Mouse (Mus musculus) spleen, adult 2 months (tissue): ENCODE measurements around the gene Glb1. TPM values are rescaled to one million over a fixed set of nuclear protein-coding genes. Genes with fewer than 3 reads are reported as not detected.

Experiments
- DNase-seq, 2 experiments: peaks; one replicate each; pipeline versions ENCODE4 v3.0.0 to v3.0.0-alpha.2; 2012 to 2021; ENCODE audit warnings: low spot score in 2 of 2, low read depth in 1 of 2
- H3K27ac ChIP-seq: fragments of 200-500 bp; 2 replicates; pipeline ENCODE4 v1.5.1; 2012; ENCODE audit warnings: low read length, inconsistent platforms; ENCODE audit not compliant: insufficient read depth
- H3K27me3 ChIP-seq: fragments of 200-500 bp; 2 replicates; pipeline ENCODE4 v1.6.1; 2012; ENCODE audit warnings: mild to moderate bottlenecking, moderate library complexity, low read length, inconsistent platforms; ENCODE audit not compliant: control insufficient read depth, insufficient read depth
- H3K36me3 ChIP-seq: fragments of 200-500 bp; 2 replicates; pipeline ENCODE4 v1.6.1; 2012; ENCODE audit warnings: mild to moderate bottlenecking, low read length, inconsistent platforms; ENCODE audit not compliant: control insufficient read depth, insufficient read depth
- H3K4me1 ChIP-seq: fragments of 200-500 bp; 2 replicates; pipeline ENCODE4 v1.6.1; 2011; ENCODE audit warnings: inconsistent platforms; ENCODE audit not compliant: control insufficient read depth, insufficient read depth, insufficient read length
- H3K4me3 ChIP-seq: fragments of 200-500 bp; 2 replicates; pipeline ENCODE4 v1.5.1; 2011; ENCODE audit warnings: mild to moderate bottlenecking, inconsistent platforms; ENCODE audit not compliant: insufficient read depth, insufficient read length; ENCODE audit errors: extremely low read depth
- CTCF ChIP-seq: fragments of 200-500 bp; IDR thresholded peaks from 2 replicates; pipeline ENCODE4 v1.5.1; 2011; ENCODE audit warnings: mild to moderate bottlenecking, inconsistent platforms; ENCODE audit not compliant: insufficient read depth, insufficient read length, insufficient replicate concordance; ENCODE audit errors: extremely low read depth
- POLR2A ChIP-seq: fragments of 200-500 bp; IDR thresholded peaks from 2 replicates; pipeline ENCODE4 v1.6.1; 2011; ENCODE audit warnings: low read depth, low read length, inconsistent platforms
- WGBS: fragments of 180-500 bp; shearing (Covaris S2); methylation state at CpG from one replicate; pipeline ENCODE4 v1.1.7; 2018; 5-methylcytosine and 5-hydroxymethylcytosine counted together
- polyA plus RNA-seq: library from polyadenylated mRNA; depleted of rRNA; stranded (reverse); fragments of >200 nt; gene quantifications from 2 replicates; pipeline ENCODE4 v1.2.3, GENCODE M21; 2012

The Glb1 gene
- polyA plus RNA-seq, 1 experiment = 21.8 TPM

- H3K36me3 ChIP-seq = peaks cover 12% of the 10 kb centered on the region
- H3K27ac ChIP-seq = no peak overlapping the region
- 92% methylated on average over 5 of the region's 5 CpGs for WGBS
- H3K27me3 ChIP-seq = no peaks in the 10 kb centered on the region
- TF ChIP-seq POLR2A (no peak), CTCF (no peak)
- DNase-seq = no peak
- no peak overlapping the region for H3K4me3 ChIP-seq
- H3K4me1 ChIP-seq = peaks cover 2% of the 10 kb centered on the region; the same call in 1 of the 2 replicates
Measured at GRCm38 (mm10) chr9:114425576-114425975, 24.7 kb downstream of the Glb1 start.

DNA sequence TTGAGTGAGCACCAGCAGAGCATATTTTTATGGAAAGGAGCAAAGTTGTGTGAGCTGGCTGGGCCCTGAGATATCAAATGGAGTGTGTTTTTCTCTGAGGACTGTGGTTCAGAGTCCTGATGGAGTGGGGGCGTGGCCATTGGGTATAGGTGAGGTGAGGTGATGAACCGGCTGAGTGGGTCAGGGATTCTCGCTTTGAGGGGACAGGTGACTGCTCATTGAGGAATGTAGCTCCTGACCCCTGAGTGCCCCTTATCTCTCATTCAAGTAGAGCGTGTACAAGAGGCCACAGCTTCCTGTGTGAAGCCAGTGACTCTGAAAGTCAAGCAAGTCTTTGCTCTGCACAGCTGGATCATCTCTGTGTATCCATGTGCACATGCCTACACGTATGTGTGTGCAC, 25.3 kb downstream of the Glb1 start:
- Histone ChIP-seq H3K4me1 (peaks cover 2% of the 10 kb centered on the region; the same call in 1 of the 2 replicates), H3K4me3 (no peak overlapping the region), H3K27ac (no peak overlapping the region), H3K27me3 (no peaks in the 10 kb centered on the region), H3K36me3 (peaks cover 12% of the 10 kb centered on the region)
- 89% methylated on average over 5 of the region's 5 CpGs for WGBS
- TF ChIP-seq POLR2A (no peak), CTCF (no peak)
- DNase-seq = no peak

DNA sequence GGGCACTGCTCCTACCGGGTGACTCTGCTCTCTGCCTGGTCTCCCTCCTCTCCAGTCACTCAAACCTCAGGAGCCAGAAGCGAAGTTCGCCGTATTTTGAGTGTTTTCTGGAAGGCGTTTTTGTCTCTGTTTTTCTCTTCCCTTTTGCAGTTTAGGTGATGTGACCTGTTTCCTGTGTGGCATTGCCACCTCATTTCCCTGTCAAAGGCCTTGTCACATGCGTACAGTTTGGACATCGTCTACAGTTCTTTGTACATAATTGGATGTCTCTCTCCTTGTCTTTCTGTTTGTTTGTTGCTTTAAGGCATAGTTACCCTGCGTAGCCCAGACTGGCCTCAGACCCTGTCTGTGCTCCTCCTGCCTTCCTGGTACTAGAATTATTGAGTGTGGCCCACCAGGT, 26.5 kb downstream of the Glb1 start:
- Histone ChIP-seq H3K27ac (no peak overlapping the region), H3K36me3 (peaks cover 12% of the 10 kb centered on the region), H3K27me3 (no peaks in the 10 kb centered on the region), H3K4me1 (peaks cover 2% of the 10 kb centered on the region; the same call in 1 of the 2 replicates), H3K4me3 (no peak overlapping the region)
- WGBS = 70% methylated on average over 8 of the region's 8 CpGs
- DNase-seq = no peak
- no peak for TF ChIP-seq CTCF
- no peak for TF ChIP-seq POLR2A

GRCm38 (mm10) chr9:114428103-114428834, 27.4 kb downstream of the Glb1 start:
- Histone ChIP-seq H3K27me3 (no peaks in the 10 kb centered on the region), H3K36me3 (peaks cover 12% of the 10 kb centered on the region), H3K27ac (no peak overlapping the region), H3K4me1 (peaks cover 2% of the 10 kb centered on the region; the same call in 1 of the 2 replicates), H3K4me3 (no peak overlapping the region)
- WGBS = 80% methylated on average over 12 of the region's 12 CpGs
- TF ChIP-seq POLR2A (no peak), CTCF (no peak)
- DNase-seq = no peak

GRCm38 (mm10) chr9:114435668-114436067, 34.8 kb downstream of the Glb1 start:
- DNase-seq = no peak
- no peak overlapping the region for H3K27ac ChIP-seq

GRCm38 (mm10) chr9:114440548-114440947, 39.7 kb downstream of the Glb1 start:
- no peak overlapping the region for H3K4me3 ChIP-seq
- H3K27ac ChIP-seq = no peak overlapping the region
- no peaks in the 10 kb centered on the region for H3K27me3 ChIP-seq
- peaks cover 1% of the 10 kb centered on the region; the same call in 1 of the 2 replicates for H3K36me3 ChIP-seq
- TF ChIP-seq CTCF = no peak
- no peaks in the 10 kb centered on the region; the same call in 1 of the 2 replicates for H3K4me1 ChIP-seq
- 80% methylated on average over 10 of the region's 10 CpGs for WGBS
- DNase-seq = no peak

More at GRCm38 (mm10) chr9:114435668-114436067, 34.8 kb downstream of the Glb1 start:
- 92% methylated on average over 2 of the region's 2 CpGs for WGBS
- no peaks in the 10 kb centered on the region for H3K27me3 ChIP-seq
- TF ChIP-seq POLR2A (no peak), CTCF (no peak)
- no peak overlapping the region for H3K4me3 ChIP-seq
- H3K36me3 ChIP-seq = peaks cover 3% of the 10 kb centered on the region; the same call in 1 of the 2 replicates
- H3K4me1 ChIP-seq = no peaks in the 10 kb centered on the region

- DNase-seq = no peak
- H3K4me3 ChIP-seq = no peak overlapping the region
- H3K27me3 ChIP-seq = no peaks in the 10 kb centered on the region
- 81% methylated on average over 9 of the region's 9 CpGs for WGBS
- no peak overlapping the region for H3K27ac ChIP-seq
- TF ChIP-seq POLR2A (no peak), CTCF (no peak)
- peaks cover 1% of the 10 kb centered on the region; the same call in 1 of the 2 replicates for H3K36me3 ChIP-seq
- H3K4me1 ChIP-seq = no peaks in the 10 kb centered on the region; the same call in 1 of the 2 replicates
Measured at GRCm38 (mm10) chr9:114442225-114442624, 41.3 kb downstream of the Glb1 start.
